Mouse (Mus musculus): Measurements from ENCODE around the gene Crybb2. TPM values are rescaled to one million over a fixed set of nuclear protein-coding genes. Genes with fewer than 3 reads are reported as not detected.

Gene Crybb2
- total and polyA plus RNA-seq, 2 experiments from 2014 or later: not detected

DNA sequence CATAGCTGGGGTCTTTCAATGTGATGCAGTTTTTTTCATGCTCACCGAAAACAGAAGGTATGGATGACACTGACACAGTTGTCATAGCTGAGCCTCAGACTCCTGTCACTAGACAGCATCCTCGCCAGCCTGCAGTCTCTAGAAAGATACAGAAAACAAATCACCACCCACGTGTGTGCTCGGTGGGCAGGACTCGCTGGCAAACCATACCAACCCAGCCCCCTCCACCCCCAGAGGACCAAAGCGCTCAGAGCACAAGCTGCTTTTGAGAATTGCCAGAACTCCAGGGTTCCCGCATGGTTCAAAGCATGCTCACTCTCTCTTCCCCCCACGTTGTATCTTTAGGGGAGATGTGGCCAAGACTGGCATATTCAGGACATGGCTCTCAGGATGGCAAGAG is 51.7 kb downstream of the Crybb2 start:
- 27% methylated on average over 8 of the region's 8 CpGs for WGBS
- no peak overlapping the region for H3K27ac ChIP-seq (ENCODE audit: low read depth)
- H3K27me3 ChIP-seq (ENCODE audit: control insufficient read depth, insufficient read depth, low read length): no peaks in the 10 kb centered on the region
- no peak for TF ChIP-seq EP300 (IDR thresholded peaks at IDR 0.05; ENCODE audit: low read depth)
- TF ChIP-seq CTCF (IDR thresholded peaks at IDR 0.05; ENCODE audit: low read depth): no peak
- ATAC-seq (ENCODE audit: insufficient read depth, low read depth) (no peak), DNase-seq (ENCODE audit: low spot score) (no peak)
- peak overlapping the region; percentile 8; the same call in 1 of the 2 replicates for H3K4me2 ChIP-seq (ENCODE audit: low read depth, low read length)
- H3K4me1 ChIP-seq (ENCODE audit: control insufficient read depth, insufficient read depth): peaks cover 24% of the 10 kb centered on the region
- H3K9me3 ChIP-seq (replicated peaks; ENCODE audit: control insufficient read depth, low read length): no peaks in the 10 kb centered on the region
- no peaks in the 10 kb centered on the region for H3K36me3 ChIP-seq (replicated peaks; ENCODE audit: control insufficient read depth, insufficient read depth, low read length)
- H3K9ac ChIP-seq (replicated peaks; ENCODE audit: low read depth, low read length): 0 out of 2 replicates have a peak overlapping the region, but pooled peaks have one; percentile 5
- no peak overlapping the region for H3K4me3 ChIP-seq (ENCODE audit: low read depth, low read length)

DNA sequence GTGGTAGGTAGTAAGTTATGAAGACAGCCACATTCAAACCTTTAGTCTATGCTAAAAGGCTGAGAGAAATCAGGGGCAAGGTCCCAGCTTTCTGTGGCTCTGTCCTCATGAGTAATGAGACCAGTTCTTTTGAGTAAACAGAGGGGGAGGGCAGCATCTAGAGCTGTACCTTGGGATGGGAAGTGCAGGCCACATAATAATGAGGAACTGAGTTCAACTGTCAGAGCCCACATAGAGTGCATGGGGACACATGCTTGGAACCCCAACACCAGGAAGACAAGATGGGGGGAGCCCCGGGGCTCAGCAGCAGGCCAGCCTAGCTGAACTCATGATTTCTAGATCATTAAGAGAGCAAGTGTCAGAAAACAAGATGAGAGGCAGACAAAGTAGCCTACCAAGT is 52.9 kb downstream of the Crybb2 start:
- TF ChIP-seq EP300 (IDR thresholded peaks at IDR 0.05; ENCODE audit: low read depth) (no peak), CTCF (IDR thresholded peaks at IDR 0.05; ENCODE audit: low read depth) (no peak)
- ATAC-seq (ENCODE audit: insufficient read depth, low read depth) (no peak), DNase-seq (ENCODE audit: low spot score) (no peak)
- no peak overlapping the region for H3K4me3 ChIP-seq (ENCODE audit: low read depth, low read length)
- no peak overlapping the region for H3K4me2 ChIP-seq (ENCODE audit: low read depth, low read length)
- H3K4me1 ChIP-seq (ENCODE audit: control insufficient read depth, insufficient read depth): peaks cover 24% of the 10 kb centered on the region
- H3K36me3 ChIP-seq (replicated peaks; ENCODE audit: control insufficient read depth, insufficient read depth, low read length): no peaks in the 10 kb centered on the region; the same call in 1 of the 2 replicates
- no peaks in the 10 kb centered on the region for H3K27me3 ChIP-seq (ENCODE audit: control insufficient read depth, insufficient read depth, low read length)
- H3K9ac ChIP-seq (replicated peaks; ENCODE audit: low read depth, low read length): no peak overlapping the region
- no peaks in the 10 kb centered on the region for H3K9me3 ChIP-seq (replicated peaks; ENCODE audit: control insufficient read depth, low read length)
- no peak overlapping the region for H3K27ac ChIP-seq (ENCODE audit: low read depth)
- WGBS: 87% methylated on average over 1 of the region's 1 CpGs

GRCm38 (mm10) chr5:113015236-113016061 is 54.5 kb downstream of the Crybb2 start, which contains the start of gene Grk3:
Grk3 (minus strand) TSS chr5:113015791.
- 4% methylated on average over 24 of the region's 52 CpGs for WGBS
- peak within 1 kb of the TSS; percentile 72 for H3K9ac ChIP-seq (replicated peaks; ENCODE audit: low read depth, low read length)
- H3K36me3 ChIP-seq (replicated peaks; ENCODE audit: control insufficient read depth, insufficient read depth, low read length): no peaks in the 10 kb centered on the region; the same call in 1 of the 2 replicates
- H3K27me3 ChIP-seq (ENCODE audit: control insufficient read depth, insufficient read depth, low read length): no peaks in the 10 kb centered on the region
- peak within 1 kb of the TSS; percentile 67 for H3K4me2 ChIP-seq (ENCODE audit: low read depth, low read length)
- DNase-seq (ENCODE audit: low spot score) (peak; percentile 76), ATAC-seq (ENCODE audit: insufficient read depth, low read depth) (peak; percentile 88)
- H3K27ac ChIP-seq (ENCODE audit: low read depth): peak within 1 kb of the TSS; percentile 85
- H3K9me3 ChIP-seq (replicated peaks; ENCODE audit: control insufficient read depth, low read length): no peaks in the 10 kb centered on the region
- peak within 1 kb of the TSS; percentile 71 for H3K4me3 ChIP-seq (ENCODE audit: low read depth, low read length)
- H3K4me1 ChIP-seq (ENCODE audit: control insufficient read depth, insufficient read depth): peaks cover 24% of the 10 kb centered on the region
- TF ChIP-seq CTCF (IDR thresholded peaks at IDR 0.05; ENCODE audit: low read depth) (no peak), EP300 (IDR thresholded peaks at IDR 0.05; ENCODE audit: low read depth) (no peak)

DNA sequence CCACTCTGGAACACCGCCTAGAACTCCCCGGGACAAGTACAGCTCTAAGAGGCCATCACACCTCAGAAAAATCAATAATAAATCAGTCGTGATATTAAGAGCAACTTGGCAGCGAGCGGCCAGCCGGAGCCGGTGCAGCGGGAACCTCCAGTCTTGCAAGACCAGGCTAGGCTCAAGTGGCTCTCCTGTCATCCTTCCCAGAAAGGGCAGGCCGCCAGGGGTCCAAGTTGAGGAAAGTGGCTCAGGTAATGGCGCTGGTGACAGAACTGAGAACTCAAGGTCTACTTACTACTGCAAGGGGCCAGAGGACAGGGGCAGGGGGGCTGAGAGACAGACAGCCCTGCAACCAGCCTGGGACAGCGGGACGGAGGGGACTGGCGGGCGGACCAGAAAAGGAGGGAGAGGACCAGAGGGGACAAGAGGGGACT is 55.1 kb downstream of the Crybb2 start:
- Histone ChIP-seq H3K9ac (replicated peaks; ENCODE audit: low read depth, low read length) (peak overlapping the region; percentile 72), H3K4me2 (ENCODE audit: low read depth, low read length) (peak overlapping the region; percentile 67), H3K9me3 (replicated peaks; ENCODE audit: control insufficient read depth, low read length) (no peaks in the 10 kb centered on the region), H3K4me1 (ENCODE audit: control insufficient read depth, insufficient read depth) (peaks cover 27% of the 10 kb centered on the region), H3K36me3 (replicated peaks; ENCODE audit: control insufficient read depth, insufficient read depth, low read length) (no peaks in the 10 kb centered on the region; the same call in 1 of the 2 replicates), H3K27me3 (ENCODE audit: control insufficient read depth, insufficient read depth, low read length) (no peaks in the 10 kb centered on the region), H3K4me3 (ENCODE audit: low read depth, low read length) (peak overlapping the region; percentile 71), H3K27ac (ENCODE audit: low read depth) (peak overlapping the region; percentile 85)
- DNase-seq (ENCODE audit: low spot score) (peak; percentile 21), ATAC-seq (ENCODE audit: insufficient read depth, low read depth) (no peak)
- TF ChIP-seq CTCF (IDR thresholded peaks at IDR 0.05; ENCODE audit: low read depth) (no peak), EP300 (IDR thresholded peaks at IDR 0.05; ENCODE audit: low read depth) (no peak)
- WGBS: 1% methylated on average over 13 of the region's 14 CpGs

- H3K4me3 ChIP-seq (ENCODE audit: low read depth, low read length): peak overlapping the region; percentile 71
- H3K27ac ChIP-seq (ENCODE audit: low read depth): peak overlapping the region; percentile 85; the same call in 1 of the 2 replicates
- no peaks in the 10 kb centered on the region for H3K27me3 ChIP-seq (ENCODE audit: control insufficient read depth, insufficient read depth, low read length)
- peak overlapping the region; percentile 67 for H3K4me2 ChIP-seq (ENCODE audit: low read depth, low read length)
- H3K9me3 ChIP-seq (replicated peaks; ENCODE audit: control insufficient read depth, low read length): no peaks in the 10 kb centered on the region
- DNase-seq (ENCODE audit: low spot score) (peak; percentile 26), ATAC-seq (ENCODE audit: insufficient read depth, low read depth) (no peak)
- H3K9ac ChIP-seq (replicated peaks; ENCODE audit: low read depth, low read length): peak overlapping the region; percentile 72
- WGBS: 26% methylated on average over 16 of the region's 16 CpGs
- no peaks in the 10 kb centered on the region; the same call in 1 of the 2 replicates for H3K36me3 ChIP-seq (replicated peaks; ENCODE audit: control insufficient read depth, insufficient read depth, low read length)
- H3K4me1 ChIP-seq (ENCODE audit: control insufficient read depth, insufficient read depth): peaks cover 32% of the 10 kb centered on the region
- TF ChIP-seq EP300 (IDR thresholded peaks at IDR 0.05; ENCODE audit: low read depth) (no peak), CTCF (IDR thresholded peaks at IDR 0.05; ENCODE audit: low read depth) (peak; percentile 29; the same call in 1 of the 2 replicates)
Observed at GRCm38 (mm10) chr5:113014111-113014807, 55.7 kb downstream of the Crybb2 start.

Data from heart, postnatal 0 days (tissue).